Mouse (Mus musculus): ENCODE results near the gene Ddi2.
"Not testable (repeated sequence)": the region's sequence is repeated elsewhere in the genome, so short reads cannot be mapped to it uniquely, and the experiment has no call there.

Ddi2 gene

GRCm38 (mm10) chr4:141722731-141723672 is at the start of gene Ddi2:
Gene Ddi2, minus strand, starts transcription at chr4:141723419.
- in situ Hi-C loops (cut with MboI, MseI): no loop called here

GRCm38 (mm10) chr4:141773019-141773418 is 49.8 kb upstream of the Ddi2 start:
- in situ Hi-C loops (cut with MboI, MseI): not testable (repeated sequence)

- in situ Hi-C loops (cut with MboI, MseI): no loop called here
These were observed 48.6 kb upstream of the Ddi2 start for GRCm38 (mm10) chr4:141771823-141772222.

GRCm38 (mm10) chr4:141769501-141770160 is 46.4 kb upstream of the Ddi2 start:
- in situ Hi-C loops (cut with MboI, MseI): no loop called here

GRCm38 (mm10) chr4:141767353-141768036 is 44.3 kb upstream of the Ddi2 start:
- in situ Hi-C loops (cut with MboI, MseI): no loop called here

- in situ Hi-C loops (cut with MboI, MseI): no loop called here
These were observed 43.6 kb upstream of the Ddi2 start for GRCm38 (mm10) chr4:141766668-141767352.

GRCm38 (mm10) chr4:141766316-141766667 is 43.1 kb upstream of the Ddi2 start:
- in situ Hi-C loops (cut with MboI, MseI): no loop called here

- in situ Hi-C loops (cut with MboI, MseI): no loop called here
These were observed 41.8 kb upstream of the Ddi2 start for GRCm38 (mm10) chr4:141765008-141765407.

GRCm38 (mm10) chr4:141763476-141763875 is 40.3 kb upstream of the Ddi2 start:
- in situ Hi-C loops (cut with MboI, MseI): no loop called here

- in situ Hi-C loops (cut with MboI, MseI): no loop called here
These were observed 38.9 kb upstream of the Ddi2 start for GRCm38 (mm10) chr4:141762102-141762598.

- in situ Hi-C loops (cut with MboI, MseI): no loop called here
These were observed 37.7 kb upstream of the Ddi2 start for GRCm38 (mm10) chr4:141760942-141761341.

- in situ Hi-C loops (cut with MboI, MseI): no loop called here
These were observed 35.8 kb upstream of the Ddi2 start for GRCm38 (mm10) chr4:141758874-141759542.

GRCm38 (mm10) chr4:141757124-141757523 is 33.9 kb upstream of the Ddi2 start:
- in situ Hi-C loops (cut with MboI, MseI): no loop called here

- in situ Hi-C loops (cut with MboI, MseI): no loop called here
These were observed 32.2 kb upstream of the Ddi2 start for GRCm38 (mm10) chr4:141755375-141755930.

GRCm38 (mm10) chr4:141752076-141752421 is 28.8 kb upstream of the Ddi2 start:
- in situ Hi-C loops (cut with MboI, MseI): no loop called here

- in situ Hi-C loops (cut with MboI, MseI): no loop called here
These were observed 28.3 kb upstream of the Ddi2 start for GRCm38 (mm10) chr4:141751419-141752075.

GRCm38 (mm10) chr4:141750826-141751225 is 27.6 kb upstream of the Ddi2 start:
- in situ Hi-C loops (cut with MboI, MseI): no loop called here

- in situ Hi-C loops (cut with MboI, MseI): no loop called here
These were observed 26.3 kb upstream of the Ddi2 start for GRCm38 (mm10) chr4:141749557-141749956.

GRCm38 (mm10) chr4:141746578-141747346 is 23.5 kb upstream of the Ddi2 start, which contains the start of gene Agmat:
Gene Agmat, plus strand, starts transcription at chr4:141746672.
- in situ Hi-C loops (cut with MboI, MseI): no loop called here
